Mouse (Mus musculus) layer of hippocampus, adult 9-10 months (tissue): ENCODE results near the gene Gm20388.

ENCODE experiments used
- DNase-seq: peaks from one replicate; pipeline ENCODE4 v3.0.0; 2022; ENCODE audit warnings: low spot score

Gene Gm20388

DNA sequence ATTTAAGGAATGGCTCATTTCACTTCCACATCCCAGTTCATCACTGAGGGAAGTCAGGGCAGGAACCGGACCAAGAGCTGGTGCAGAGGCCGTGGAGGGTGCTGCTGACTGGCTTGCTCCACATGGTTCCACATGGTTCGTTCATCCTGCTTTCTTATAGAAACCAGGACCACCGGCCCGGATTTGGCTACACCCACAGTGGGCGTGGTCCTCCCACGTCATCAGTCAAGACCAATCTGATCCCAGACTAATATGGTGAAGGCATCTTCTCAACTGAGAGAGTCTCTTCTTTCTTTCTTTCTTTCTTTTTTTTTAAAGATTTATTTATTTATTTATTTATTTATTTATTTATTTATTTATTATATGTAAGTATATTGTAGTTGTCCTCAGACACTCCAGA, 2020.9 kb downstream of the Gm20388 start:
- DNase-seq = no peak

DNA sequence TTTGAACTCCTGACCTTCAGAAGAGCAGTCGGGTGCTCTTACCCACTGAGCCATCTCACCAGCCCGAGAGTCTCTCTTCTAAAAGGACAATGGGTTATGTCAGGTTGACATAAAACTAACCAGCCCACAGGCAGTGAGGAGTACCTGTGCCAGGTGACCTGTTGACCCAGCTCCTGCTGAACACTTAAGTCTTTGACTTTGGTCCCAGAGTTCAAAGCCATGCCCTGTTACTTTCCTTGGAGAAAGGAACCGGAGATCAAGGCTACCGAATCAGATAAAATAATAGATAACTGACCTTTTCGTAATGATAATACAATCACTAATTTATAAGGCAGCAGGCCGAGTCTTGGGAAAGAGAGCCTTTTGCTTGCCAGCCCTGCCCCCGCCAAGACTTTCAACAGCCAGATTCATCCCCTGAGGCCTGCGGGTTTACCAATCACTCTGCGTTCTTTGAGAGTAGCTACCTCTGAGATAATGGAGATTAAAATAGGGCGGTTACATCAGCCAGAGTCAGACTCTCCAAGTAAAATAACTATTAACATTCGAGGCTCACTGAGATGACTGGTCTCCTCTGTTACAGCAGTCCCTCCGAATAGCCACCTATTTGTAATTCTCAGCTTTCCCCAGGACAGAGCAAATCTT, 2021.5 kb downstream of the Gm20388 start:
- no peak for DNase-seq

DNA sequence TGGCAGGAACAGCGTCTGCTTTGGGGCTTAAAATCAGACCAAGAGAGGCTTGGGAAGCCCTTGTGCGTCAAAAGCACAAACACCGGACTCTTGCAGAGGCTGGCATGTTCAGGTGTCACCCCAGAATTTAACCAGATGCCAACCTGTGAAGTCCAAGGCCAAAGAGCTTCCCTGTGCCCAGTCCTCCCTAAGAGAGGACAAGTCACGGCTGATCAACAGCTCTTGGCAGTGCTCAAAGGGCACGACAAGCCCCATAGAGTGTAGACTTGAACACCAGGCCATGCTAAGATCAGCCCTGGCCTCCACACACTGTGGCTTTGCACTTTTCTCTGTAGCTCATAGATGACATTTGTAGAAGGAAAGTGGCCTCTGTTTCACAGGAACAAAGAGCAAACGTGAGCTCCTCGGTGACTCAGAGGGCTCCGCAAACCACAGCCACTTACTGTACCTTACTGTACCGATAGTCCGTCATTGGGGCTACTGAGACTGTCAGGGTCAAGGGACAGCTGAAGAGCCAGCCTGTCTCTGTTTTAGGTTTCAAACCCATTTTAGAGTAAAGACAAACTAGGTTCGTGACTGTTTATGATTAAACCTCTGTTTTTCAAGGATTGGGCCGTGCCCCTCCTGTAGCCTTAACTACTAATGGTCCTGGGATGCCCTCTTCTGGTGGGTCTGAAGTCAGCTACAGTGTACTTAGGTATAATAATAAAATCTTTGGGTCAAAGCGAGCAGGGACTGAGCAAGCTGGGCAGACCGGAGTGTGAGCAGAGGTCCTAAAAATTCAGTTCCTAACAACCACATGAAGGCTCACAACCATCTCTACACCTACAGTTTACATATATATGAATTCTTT, 2022.3 kb downstream of the Gm20388 start:
- DNase-seq = no peak

DNA sequence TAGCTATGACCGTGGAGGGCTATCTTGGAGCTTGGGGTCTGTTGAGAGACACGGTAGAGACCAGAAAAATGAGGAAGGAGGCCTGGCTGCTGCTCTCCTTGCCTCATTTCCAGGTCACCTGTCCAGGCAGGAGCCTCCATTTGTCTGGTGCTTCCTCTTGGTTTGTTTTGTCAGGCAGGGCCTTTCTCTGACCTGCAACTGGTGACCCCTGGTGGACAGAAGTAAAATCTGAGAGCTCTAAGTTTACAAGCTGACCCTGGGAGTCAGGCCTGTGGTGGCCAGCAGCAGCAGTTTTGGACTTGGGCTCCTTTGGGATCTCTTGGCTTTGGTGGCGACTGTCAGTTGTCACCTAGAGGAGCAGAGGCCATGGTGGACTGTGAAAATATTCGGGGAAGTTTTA, 2023.9 kb downstream of the Gm20388 start:
- no peak for DNase-seq

DNA sequence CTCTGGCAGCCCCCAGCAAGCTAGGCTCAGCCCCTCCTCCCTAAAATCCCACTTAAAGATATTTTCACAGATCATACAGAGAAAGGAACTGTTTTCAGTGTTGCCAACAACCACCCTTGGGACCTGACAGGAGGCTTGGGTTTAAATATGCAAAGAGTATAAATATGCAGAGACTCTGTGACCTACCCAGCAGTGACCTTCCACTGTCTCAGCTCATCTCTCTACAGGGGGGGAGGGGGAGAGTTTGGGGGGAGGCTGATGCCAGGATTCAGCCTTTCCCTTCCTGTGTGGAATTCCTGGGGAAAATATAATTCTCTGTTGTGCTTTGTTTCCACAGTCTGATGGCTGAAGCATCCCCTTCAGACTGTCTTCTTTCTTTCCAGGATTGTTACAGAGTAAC, 2024.3 kb downstream of the Gm20388 start:
- DNase-seq = no peak

DNA sequence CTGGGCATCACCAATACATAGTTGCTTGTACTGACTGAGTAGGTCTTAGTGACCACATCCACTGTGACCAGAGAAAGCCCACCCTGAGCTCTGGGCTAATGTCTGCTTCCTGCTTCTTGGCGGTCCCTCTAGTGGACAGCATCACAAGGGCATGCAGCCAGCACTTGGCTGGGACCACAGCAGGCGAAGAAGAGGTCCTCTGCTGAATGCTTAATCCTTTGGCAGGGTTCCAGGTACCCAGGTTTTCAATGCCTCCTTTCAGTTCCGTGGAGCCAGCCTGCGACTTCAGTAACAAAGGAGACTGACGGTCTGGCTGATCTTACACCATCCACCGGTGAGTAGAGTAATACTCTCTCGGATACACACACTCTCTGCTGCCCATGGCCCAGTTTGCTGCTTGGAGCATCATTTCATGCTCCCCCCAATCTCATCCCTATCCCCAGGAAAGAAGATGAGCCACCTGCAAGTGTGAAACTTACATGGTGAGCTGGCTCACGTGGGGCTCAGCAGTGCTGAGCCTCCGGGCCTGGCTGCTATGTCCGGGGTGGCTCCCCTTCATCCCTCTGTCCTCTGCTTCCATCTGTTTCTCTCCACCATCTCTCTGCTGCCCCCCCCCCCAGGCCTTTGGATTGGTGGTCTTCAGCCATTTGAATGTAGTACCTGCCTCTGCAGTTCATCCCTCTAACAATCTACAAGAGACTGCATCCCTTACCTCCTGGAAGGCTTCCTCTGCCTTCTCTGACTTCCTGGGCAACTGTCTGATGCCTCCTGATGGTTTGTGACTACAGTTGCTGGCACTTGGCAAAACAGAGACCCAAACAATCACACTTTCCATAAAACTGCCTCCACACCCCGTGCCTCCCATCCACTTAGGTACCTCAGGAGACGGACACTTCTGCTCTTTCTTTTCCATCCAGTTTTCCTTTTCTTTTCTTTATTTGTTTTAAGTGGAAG, 2025.0 kb downstream of the Gm20388 start:
- DNase-seq = no peak

DNA sequence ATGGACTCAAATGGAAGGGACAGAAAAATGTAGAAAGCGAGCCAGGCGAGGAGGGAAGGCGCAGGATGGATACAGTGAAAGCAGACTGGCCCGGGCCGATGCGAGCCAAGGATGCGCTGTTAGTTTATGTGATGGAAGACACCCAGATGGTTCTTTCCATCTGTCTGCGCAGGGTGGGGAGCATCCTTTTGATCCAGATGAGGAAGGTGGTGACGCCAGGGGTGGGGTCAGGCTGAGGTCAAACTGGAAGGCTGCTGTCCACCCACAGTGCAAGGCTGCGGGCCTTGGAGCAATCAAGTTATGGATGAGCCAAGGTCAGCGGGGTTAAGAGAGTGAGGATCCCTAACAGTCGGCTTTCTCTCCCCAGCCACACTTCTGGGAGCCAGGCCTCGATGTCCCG, 2025.8 kb downstream of the Gm20388 start:
- no peak for DNase-seq

DNA sequence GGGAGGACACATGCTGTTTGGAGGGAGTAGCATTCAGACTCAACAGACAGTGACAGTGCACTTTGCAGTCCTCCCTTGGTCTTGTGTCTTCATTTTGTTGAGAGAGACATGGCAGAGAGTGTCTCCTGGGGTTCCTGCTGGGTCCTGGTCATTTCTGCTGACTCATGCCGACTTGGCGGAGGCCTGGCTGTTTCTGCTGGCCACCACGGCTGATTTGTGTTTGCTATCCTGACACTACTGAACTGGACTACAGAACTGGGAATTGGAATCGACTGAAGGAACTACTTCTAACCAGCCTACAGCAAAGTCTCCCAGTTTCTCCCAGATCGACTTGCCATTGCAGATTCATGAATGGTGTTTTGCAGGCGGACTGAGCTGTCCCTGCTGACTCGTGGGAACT, 2028.1 kb downstream of the Gm20388 start:
- no peak for DNase-seq

DNA sequence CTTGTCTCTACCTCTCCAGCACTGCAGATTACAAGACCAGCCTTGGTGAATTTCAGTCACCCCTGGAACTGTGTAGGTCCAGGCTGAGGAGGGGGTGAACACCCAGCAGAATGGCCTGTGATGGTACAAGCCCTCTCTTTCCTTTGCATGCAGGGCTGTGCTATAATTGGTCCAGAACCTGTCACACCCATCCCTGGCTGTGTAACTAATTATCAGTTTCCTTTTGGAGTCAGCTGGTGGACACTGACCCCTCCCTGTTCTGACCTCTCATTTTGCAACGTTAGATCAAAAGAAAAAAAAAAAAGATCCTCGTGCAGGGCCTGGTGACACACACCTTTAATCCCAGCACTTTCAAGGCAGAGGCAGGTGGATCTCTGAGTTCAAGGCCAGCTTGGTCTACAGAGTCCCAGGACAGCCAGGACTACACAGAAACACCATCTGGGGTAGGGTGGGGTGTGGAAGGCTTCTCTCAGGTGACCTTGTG, 2032.5 kb downstream of the Gm20388 start:
- no peak for DNase-seq

DNA sequence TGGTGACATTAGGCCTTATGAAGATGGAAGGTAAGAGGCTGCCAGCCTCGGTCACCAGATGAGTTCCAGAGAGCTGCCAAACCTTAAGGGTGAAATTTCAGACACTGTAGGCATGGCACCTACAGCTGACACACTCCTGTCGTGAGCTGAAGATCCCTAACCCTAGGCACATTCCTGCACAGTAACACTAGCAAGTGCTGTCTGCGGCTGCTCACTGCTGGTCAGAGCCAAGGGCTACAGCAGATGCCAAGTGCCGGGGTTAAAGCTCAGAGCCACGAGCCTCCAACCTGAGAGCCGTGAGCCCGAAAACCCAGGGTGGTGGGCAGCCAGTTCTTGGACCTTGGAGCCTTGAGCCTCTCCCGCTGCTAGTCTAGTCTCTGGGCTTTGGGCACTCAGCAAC, 2033.1 kb downstream of the Gm20388 start:
- no peak for DNase-seq

DNA sequence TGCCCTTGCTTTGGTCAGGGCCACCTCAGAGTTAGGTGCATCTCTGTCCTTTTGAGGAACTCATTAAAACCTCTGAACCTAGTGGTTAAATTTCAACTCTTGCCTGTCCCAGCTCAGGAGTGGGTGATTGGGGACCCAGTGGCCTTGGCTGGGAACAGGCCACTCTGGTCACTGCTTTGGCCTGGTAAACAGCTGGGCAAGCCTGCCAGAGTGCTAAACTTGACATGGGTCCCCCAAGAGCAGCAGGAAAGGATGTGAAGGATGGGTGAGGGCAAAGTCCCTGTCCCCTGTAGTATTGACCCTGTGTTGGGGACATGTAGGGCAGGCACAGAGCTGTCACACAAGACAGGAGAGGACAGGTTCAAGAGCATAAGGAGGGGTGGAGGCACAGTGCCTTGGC, 2034.2 kb downstream of the Gm20388 start, which contains the start of gene Car5a:
Car5a (minus strand) TSS at position 74 of the 400 bp plus-strand sequence.
- DNase-seq = no peak

DNA sequence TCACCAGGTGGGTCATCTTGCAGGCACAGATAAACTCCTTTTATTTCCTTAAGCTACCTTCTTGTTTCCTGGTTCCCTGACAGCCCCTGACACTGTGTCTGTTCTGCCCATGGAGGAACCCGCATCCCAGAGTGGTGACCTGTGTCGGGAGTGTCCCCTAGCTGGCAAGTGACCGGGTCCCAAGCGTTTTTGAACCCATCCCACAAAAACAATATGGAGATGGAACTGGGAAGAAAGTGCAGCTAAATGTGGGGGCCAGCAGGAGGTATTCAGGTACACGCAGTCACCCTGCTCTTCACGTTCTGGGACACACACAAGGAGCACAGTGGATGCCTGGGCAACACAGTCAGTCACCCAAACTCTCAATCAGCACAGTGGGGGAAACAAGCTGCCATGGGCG, 2035.7 kb downstream of the Gm20388 start:
- DNase-seq = no peak

DNA sequence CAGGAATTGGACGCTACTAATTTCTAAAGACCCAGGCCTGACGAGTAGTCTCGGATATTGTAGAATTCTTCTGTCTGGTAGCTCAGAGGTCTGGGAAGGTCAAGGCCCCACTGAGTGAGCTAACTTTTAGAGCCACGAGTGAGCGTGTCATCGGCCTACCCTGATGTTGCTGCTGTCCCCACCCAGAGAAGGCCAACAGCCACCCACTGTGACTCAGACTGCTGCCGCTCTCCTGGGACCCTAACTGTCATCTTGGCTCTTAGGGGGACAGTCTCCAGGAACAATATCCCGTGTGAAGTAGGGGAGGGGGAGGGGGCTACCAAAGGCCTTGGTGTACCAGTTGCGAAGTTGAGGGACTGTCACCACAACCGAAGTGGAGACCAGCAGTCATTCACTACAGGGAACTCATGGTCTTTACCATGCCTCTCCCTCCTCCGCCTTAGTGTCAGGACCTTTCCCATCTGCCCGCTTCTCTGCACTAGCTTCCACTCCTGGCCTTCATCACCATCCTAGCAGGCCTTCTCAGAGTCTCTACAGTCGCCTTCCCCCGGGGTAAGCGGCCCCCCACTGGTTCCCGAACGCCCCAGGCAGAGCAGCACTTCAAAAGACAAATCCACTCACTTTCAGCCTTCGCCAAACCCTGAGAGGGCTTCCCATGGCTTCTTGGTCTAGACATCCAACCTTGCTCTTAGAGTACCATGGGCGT, 2036.6 kb downstream of the Gm20388 start:
- DNase-seq = no peak

DNA sequence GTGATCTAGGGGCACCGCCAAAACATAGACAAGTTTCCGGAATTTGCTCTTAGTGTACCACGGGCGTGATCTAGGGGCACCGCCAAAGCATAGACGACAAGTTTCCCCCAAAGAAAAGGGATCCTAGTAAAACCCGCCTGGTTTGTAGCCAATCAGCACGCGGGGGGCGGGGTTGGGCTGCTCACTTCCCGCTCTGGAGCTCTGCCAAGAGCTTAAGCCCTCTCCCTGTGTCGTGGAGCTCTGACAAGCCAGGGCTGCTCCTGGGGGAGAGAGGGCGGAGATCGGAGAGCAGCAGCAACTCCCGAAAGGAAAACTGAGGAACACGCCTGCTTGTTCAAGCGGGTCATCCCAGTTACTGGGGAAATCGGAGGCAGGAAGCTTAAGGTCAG, 2037.1 kb downstream of the Gm20388 start:
- DNase-seq = peak; percentile 56

DNA sequence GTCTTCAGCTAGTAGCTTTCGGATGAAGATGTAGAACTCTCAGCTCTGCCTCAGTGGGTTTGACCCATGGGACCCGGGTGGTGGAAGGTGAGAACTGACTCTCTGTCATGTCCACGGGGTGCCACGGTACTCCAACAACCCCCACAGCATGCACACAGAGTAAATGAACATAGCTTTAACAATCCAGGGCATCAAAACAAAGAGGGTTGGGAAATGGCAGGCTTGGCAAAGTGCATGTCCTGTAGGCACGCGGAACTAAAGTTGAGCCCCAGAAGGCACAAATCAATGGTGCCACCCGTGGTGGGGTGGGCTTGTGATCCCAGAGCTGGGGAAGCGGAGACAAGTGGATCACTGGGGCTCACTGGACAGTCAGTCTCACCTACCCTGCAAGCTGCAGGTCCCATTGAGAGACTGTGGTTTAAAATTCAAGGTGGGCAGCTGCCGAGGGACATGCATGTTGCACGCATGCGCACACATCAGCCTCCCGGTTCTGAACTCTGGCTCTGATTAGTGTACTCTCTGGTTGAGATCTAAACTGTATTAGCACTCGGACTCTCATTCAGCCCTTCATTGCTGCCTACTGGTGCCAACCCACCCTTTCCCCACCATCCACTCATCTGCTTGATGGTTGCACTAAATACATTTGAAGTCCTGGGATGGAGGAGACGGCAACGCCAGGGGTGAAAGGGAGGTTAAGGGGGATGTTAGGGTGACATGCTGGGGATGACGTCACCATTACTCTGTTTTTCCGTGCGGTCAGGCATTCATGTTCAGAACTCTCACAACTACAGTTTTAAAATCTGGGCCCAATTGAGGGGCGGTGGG, 2037.9 kb downstream of the Gm20388 start:
- DNase-seq = no peak

DNA sequence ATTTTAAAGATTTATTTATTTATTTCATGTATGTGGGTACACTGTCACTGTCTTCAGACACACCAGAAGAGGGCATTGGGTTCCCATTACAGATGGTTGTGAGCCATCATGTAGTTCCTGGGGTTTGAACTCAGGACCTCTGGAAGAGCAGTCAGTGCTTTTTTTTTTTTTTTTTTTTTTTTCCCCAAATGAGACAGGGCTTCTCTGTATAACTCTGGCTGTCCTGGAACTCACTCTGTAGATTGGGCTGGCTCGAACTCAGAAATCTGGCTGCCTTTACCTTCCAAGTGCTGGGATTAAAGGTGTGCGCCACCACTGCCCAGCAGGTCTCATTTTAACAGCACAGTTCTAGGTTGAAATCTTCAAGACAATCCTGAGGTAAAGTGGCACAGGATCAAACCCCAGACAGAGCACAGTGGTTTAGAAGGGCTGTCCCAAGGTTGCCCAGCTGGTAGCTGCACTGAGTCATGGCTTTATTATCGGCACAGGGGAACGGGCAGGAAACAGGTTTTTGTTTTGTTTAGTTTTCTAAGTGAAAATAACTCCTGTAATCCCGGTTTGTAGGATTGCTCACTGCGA, 2038.7 kb downstream of the Gm20388 start, which contains the start of gene Banp:
Banp (plus strand) TSS at position 529 of the 579 bp plus-strand sequence.
- no peak for DNase-seq

DNA sequence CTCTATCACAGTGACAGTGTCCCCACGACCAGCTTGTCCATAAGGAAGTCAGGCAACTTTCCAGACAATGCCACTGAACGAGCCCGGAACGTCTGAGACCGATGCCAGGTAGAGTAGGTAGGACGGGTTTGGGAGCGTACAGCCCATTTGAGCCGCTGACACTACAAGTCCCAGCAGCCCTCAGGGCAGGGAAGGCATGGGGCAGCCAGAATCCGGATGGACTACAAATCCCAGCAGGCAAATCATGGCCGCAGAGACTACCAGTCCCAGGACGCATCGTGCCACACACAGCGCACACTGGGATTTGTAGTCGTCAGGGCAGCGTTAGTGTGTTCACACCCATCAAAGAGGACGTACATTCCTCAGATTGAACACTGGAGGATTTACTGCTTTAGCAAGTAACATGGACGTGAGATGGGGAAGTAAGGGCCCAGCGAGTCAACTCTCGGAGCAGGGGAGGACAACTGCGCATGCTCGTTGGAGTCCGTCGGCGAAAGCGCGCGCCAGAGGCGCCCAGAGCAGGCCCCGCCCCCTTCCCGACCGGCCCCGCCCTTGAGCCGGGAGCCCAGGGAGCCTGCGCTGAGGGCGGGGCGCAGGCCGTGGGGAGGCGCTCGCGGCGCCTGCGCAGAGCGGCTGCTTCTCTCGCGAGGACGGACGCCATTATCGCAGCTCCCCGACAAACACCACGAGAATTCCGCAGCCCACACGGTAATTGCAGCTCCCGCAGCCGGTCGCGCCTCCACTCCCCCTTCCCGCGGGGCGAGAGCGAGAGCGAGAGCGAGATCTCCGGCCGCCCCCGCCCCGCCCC, 2039.5 kb downstream of the Gm20388 start:
- peak; percentile 98 for DNase-seq

DNA sequence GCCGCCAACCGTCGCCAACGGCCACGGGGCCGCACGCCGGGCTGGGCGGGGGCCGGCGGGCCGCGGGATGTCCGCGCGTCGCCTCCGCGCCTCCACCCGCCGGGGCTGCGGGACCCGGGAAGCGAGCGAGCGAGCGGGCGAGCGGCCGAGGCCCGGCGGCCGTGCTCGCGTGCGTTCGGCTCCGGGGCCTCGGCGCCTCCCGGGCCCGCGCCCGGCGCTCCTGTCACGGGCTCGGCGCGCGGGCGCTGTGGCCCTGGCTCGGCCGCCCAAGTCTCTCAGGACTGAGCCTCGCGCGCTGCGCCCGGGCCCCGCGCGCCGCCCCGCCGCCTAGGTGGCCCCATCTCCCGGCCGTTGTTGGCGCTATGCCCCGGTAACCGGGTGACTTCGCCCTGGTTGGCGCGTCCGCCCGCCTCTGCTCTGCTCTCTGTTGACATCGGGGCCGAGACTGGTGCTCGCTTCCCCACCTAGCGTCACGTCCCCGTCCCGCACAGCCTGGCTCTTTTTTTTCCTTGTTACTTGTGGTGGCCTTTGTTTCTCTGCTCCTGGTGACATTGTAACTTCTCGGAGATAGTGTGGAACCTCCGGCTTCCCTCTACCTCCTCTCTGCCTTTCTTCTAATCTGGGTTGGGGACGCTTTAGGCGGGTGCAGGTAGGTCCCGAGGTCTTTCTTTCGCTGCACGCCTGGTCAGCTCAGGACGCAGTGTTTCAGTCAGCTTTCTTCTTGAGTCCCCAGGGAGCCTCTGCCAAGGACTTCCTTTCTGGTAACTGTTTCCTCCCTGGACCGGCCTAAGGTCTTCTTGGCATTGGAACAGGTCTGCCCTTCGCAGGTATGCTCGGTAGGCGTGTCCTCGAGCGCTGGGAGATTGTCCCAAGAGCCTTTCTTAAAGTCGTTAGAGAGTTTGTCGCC, 2040.4 kb downstream of the Gm20388 start:
- no peak for DNase-seq
